Mouse (Mus musculus) myocyte (in vitro differentiated cells): ENCODE results near the gene Rnf207. TPM values are rescaled to one million over a fixed set of nuclear protein-coding genes. Genes with fewer than 3 reads are reported as not detected.

Experiments used
- H3K27me3 ChIP-seq: one replicate; pipeline ENCODE4 v1.6.1; 2011; ENCODE audit not compliant: control insufficient read depth, insufficient read depth, insufficient read length
- H3K36me3 ChIP-seq: one replicate; pipeline ENCODE4 v1.6.1; 2011; ENCODE audit not compliant: control insufficient read depth, insufficient read depth
- H3K4me2 ChIP-seq: one replicate; pipeline ENCODE4 v1.6.1; 2011; ENCODE audit warnings: low read depth, control low read depth
- H3K4me3 ChIP-seq: one replicate; pipeline ENCODE4 v1.5.1; 2011; ENCODE audit warnings: mild to moderate bottlenecking, control low read depth, moderate library complexity
- H3K79me2 ChIP-seq: one replicate; pipeline ENCODE4 v1.6.1; 2011; ENCODE audit not compliant: control insufficient read depth, insufficient read depth
- H3ac ChIP-seq: one replicate; pipeline ENCODE4 v1.6.1; 2011; ENCODE audit not compliant: control insufficient read depth, insufficient read length
- MYOD1 ChIP-seq, 3 experiments: IDR thresholded peaks; one replicate each; pipeline ENCODE4 v1.6.1; 2011; ENCODE audit warnings: control low read depth in 2 of 3, low read depth in 2 of 3, mild to moderate bottlenecking in 2 of 3, moderate library complexity in 1 of 3; ENCODE audit not compliant: insufficient read length in 2 of 3, control insufficient read depth in 1 of 3
- POLR2A ChIP-seq: IDR thresholded peaks from one replicate; pipeline ENCODE4 v1.6.1; 2011; ENCODE audit warnings: low read depth, mild to moderate bottlenecking, control low read depth, moderate library complexity; ENCODE audit not compliant: insufficient read length
- POLR2AphosphoS2 ChIP-seq: IDR thresholded peaks from one replicate; pipeline ENCODE4 v1.6.1; 2011; ENCODE audit warnings: low read depth, control low read depth; ENCODE audit not compliant: insufficient read length
- polyA plus RNA-seq: library from polyadenylated mRNA; unstranded; fragments of >200 nt; fragmentation: generic; extraction: Trizol; gene quantifications from one replicate; pipeline ENCODE4 v1.2.1, GENCODE M21; 2012; ENCODE audit warnings: missing spikeins

Gene Rnf207
- polyA plus RNA-seq, 1 experiment = 0.52 TPM

- peaks cover 7% of the 10 kb centered on the region for H3K36me3 ChIP-seq
- no peak overlapping the region for H3K4me3 ChIP-seq
- H3K79me2 ChIP-seq = no peaks in the 10 kb centered on the region
- peak overlapping the region; percentile 23 for H3K4me2 ChIP-seq
- no peak overlapping the region for H3ac ChIP-seq
- H3K27me3 ChIP-seq = no peaks in the 10 kb centered on the region
- TF ChIP-seq POLR2A (no peak), POLR2AphosphoS2 (no peak), MYOD1 (IDR thresholded peaks at IDR 0.05; ENCODE audit: control insufficient read depth in 1 of 3, insufficient read length in 2 of 3, low read depth in 2 of 3) (peak in 1 of 3 experiments; percentile 37)
Measured at GRCm38 (mm10) chr4:152257070-152257469, 61.7 kb downstream of the Rnf207 start.

Other genes starting within 250 kb of the Rnf207 start
- gene Plekhg5, start 246.5 kb downstream of the Rnf207 start, polyA plus RNA-seq = 65.8 TPM
- gene Tnfrsf25, start 203.1 kb downstream of the Rnf207 start, polyA plus RNA-seq = 4.0 TPM
- 0.65 TPM for gene Espn, start 166.6 kb downstream of the Rnf207 start, polyA plus RNA-seq
- gene Hes2, start 160.1 kb downstream of the Rnf207 start, polyA plus RNA-seq = not detected
- 167 TPM for gene Acot7, start 140.9 kb downstream of the Rnf207 start, polyA plus RNA-seq
- 6.5 TPM for gene Gpr153, start 44.8 kb downstream of the Rnf207 start, polyA plus RNA-seq
- gene Hes3, start 27.3 kb downstream of the Rnf207 start, polyA plus RNA-seq = 0.02 TPM
- gene Icmt, start 21.8 kb downstream of the Rnf207 start, polyA plus RNA-seq = 30.8 TPM
- 1,218 TPM for gene Rpl22, start 6.7 kb upstream of the Rnf207 start, polyA plus RNA-seq
- gene Chd5, start 19.7 kb upstream of the Rnf207 start, polyA plus RNA-seq = 1.0 TPM
- gene Nphp4, start 157.7 kb upstream of the Rnf207 start, polyA plus RNA-seq = 2.3 TPM
- 14.6 TPM for gene Kcnab2, start 158.9 kb upstream of the Rnf207 start, polyA plus RNA-seq